Mouse (Mus musculus) 416B (cell line): Measurements from ENCODE around the gene Sned1.
A peak's percentile ranks its signal among the peaks of the same experiment; 100 is the strongest.
"Not testable (repeated sequence)": the region's sequence is repeated elsewhere in the genome, so short reads cannot be mapped to it uniquely, and the experiment has no call there.

Experiments
- DNase-seq: peaks from one replicate; pipeline ENCODE4 v3.0.0; 2011; ENCODE audit warnings: low read depth

Sned1 gene

DNA sequence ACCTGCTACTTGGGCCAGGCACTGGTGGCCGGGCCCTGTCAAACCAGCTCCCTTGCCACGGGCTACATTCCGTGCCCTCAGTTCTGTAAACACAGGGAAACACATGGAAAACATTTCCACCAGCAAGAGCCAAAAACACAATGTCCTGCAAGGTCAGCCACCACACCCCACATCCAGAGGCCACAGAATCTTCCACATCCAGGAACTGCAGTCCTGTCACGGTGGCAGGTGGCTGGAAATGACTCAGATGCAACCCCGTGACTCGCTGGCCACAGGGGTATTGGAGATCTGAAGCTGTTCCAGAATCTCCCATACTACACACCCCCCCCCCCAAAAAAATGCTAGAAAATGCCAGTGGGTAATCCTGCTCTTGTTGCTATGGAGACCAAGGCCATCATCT, 6.4 kb upstream of the Sned1 start:
- peak; percentile 15 for DNase-seq

DNA sequence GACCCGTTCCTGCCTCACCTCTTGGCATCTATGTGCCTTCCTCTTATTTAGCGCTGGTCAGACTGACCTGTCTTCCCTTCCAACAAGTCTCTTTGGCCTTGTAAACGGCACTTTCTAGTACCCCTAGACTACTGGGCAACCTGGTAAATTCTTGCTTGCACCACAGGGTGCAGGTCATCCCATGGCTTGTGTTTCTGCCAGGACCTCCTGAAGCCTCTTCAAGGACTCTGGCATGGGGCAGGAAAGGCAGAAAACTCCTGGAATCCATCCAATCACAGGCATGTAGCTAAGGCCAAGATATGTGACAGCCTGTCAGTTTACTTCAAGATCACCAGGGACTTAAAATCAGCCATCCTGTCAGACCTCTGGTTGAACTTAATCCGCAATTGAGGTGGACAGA, 6.0 kb upstream of the Sned1 start:
- DNase-seq: no peak

DNA sequence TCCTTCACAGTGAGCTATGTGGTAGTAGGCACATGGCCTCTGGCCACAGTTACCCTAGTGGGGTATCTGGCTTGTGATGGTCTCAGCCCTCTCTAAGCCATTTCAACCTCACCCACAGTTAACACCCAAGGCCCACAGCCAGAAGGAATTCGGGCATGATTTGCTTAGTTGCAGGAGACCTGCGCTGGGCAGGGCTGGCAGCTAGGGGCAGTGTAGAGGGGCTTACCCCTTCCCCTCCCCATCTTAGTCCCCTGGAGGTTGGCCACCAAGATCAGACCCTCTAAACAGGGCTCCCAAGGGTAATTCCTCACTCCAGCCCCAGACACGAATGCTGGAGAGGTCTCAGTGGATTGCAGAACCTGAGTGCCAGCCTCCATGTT, 894 bp downstream of the Sned1 start:
- no peak for DNase-seq

DNA sequence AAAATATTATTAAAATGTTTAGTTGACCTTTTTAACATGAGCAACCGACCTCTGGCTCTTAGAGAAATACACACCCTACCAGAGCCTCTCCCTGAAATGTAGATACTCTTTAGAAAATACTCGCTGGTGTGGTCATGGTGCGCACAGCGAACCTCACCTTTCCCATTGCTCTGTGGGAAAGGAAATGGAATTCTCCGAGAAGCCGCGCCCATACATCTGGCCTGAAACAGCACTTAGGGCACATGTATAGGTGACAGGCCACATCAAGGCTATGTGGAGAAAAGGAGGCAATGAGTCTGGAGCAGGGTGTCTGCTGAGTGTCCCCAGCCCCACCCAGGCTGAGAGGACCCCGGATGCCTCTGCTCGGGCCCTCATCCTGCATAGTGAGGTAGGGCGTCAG, 2.0 kb downstream of the Sned1 start:
- no peak for DNase-seq

DNA sequence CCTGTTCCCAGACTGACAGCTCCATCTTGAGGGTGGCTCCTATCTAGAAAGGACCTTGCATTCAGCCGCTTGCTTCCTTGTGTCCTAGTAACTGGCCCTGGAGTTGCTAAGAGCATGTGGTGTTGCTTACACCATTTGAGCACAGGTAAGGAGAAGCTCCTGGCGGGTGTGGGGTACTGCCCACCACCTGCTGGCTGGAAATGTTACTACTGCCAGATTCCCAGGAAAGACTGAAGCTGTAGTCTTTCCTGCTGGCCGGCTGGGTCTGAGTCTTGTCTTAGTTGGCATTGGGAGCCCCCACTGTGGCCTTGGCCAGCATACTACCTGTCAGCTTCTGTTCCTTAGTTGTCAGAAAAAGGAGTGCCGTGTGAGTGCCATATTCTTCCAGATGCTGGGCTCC, 2.6 kb downstream of the Sned1 start:
- no peak for DNase-seq

DNA sequence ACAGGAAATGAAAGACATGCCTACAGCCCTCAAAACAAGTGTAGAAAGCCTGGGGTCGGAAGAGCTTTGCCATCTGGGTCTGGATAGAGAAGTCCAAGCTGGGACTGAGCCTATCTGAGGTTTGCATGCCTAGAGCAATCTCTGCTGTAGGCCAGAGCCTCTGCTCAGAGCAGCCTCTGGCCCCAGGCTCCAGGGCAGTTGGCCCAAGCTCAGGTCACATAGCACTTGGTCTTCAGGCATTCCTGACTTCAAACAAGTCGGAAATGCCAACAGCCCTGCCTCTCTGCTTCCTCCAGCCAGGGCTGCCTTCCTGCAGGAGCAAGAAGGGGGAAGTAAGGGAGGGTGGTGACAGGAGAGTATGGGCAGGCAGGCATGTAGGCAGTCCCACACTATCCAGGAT, 10.3 kb downstream of the Sned1 start:
- DNase-seq: no peak

DNA sequence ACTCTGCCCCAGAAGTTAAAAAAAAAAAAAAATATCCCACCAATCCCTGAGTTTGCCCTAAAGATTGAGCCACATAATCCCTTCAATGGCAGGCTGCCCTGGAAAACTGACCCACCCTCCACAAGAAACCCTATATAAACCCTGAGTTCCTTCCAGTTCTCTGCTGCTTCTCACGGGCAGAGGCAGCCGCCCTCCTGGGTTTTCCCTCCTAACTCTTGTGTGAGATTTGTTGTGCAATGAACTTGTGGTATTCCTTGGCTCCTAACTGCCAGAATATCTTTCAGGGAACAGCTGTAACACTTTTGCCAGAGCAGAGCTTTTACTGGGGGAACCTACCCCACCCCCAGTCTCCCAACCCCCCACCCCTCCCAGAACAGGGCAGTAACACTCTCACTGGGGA, 16.9 kb downstream of the Sned1 start:
- DNase-seq: no peak

DNA sequence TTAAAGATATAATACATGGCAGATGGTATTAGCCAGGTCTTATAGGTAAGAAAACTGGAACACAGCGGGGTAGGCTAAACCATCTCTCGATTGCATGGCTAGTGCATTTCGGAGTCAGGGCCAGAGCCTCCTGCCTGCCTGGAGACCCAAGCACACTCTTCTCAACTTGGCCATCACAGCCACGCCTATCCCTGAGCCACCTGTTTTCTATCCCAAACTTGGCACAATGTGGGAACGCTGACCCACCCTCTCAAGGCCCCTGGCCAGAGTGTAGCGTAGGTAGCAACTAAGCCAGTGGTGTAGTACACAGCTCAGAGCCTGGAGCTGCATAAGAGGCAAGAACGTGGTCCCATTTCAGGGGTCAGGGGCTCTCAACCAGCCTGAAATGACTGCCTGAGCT, 20.1 kb downstream of the Sned1 start:
- DNase-seq: no peak

DNA sequence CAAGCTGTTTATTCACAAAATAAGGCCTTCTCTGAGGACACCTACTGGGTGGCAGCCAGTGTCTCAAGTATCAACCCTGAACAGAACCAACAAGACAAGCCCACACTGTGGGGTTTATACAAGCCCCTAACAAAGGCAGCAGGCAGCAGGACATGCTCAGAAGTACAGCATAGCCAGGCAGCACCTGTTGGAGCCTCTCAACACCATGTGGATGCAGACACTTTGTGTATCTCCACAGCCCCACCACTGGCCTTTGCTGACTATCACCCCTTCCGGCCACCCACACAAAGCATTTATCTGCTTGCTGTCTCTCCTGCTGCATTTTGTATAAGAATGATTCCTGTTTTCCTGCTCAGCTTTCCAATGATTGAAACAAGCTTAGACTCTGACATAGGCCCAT, 21.9 kb downstream of the Sned1 start:
- DNase-seq: no peak

DNA sequence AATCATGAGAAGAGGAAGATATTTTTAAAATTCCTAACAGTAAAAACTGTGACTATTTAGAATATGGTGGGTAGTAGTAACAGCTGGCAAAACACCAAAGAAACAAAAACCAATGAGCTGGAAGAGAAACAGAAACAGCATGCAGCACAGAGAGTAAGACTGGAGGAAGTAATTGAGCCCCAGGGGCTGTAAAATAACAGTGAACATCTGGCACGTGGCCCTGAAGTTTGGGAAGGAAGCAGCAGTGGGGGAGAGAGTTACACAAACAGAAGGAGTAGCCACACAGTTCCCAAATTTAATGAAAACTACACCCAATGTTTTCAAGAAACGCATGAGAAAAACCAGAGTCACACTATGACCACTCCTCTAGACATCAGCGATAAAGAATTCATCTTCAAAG, 31.6 kb downstream of the Sned1 start:
- no peak for DNase-seq

DNA sequence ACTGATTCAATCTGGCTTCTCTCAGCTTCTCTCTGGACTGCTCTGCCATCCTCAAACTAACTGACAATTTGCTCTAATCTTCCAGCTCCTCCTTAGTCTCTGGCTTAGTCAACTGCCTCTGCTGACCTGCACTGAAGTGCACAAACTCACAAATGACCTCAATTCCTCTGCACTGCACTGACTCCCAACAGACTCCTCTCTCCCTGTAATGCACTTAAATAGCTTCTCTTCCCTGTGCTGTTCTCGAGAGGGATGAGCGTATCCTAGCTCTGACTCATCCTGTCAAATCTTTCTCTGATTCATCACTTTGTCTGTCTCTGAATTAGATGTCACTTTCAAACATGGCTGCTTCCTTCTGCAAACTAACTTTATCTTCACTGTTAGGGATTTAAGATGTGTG, 32.6 kb downstream of the Sned1 start:
- DNase-seq: no peak

DNA sequence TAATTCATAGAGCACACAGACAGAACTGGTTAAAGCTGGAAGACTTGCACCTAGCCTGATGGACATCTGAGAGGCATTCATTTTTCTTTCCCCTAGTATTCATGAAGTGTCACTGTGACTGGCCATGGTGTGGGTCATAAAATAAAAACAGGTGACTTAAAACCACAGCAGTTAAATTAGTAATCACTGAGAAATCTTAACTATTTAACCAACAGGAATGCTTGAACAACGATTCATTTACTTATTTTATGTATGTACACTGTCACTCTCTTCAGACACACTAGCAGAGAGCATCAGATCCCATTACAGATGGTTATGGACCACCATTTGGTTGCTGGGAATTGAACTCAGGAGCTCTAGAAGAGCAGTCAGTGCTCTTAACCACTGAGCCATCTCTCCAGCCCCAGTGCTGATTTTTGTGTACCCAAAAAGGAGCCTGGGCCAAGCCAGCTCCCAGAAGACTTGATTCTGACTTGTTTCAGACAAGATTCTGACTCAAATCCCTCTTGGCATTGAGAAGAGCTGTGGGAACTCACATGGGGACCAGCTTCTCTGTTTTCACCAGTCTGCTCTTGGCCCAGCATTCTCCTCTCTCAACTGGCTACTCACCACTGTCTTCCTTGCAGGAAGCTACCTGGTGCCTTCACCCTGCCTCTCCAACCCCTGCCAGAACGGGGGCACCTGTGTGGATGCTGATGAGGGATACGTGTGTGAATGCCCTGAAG, 35.0 kb downstream of the Sned1 start:
- DNase-seq: no peak

DNA sequence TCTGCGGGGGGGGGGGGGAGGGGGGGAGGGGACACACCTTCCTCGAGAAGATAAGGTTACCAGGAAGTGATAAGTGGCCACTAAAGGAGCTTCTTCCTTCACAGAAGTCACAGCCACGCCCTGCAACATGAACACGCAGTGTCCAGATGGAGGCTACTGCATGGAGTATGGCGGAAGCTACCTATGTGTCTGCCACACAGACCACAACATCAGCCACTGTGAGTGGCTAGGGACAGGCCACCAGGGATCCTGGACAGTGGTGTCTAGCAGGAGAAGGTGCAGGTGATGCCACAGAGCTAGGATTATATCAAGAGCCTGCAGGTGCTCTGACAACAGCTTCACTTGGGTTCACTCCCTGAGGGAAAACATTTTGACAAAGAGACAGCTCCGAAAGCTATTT, 36.1 kb downstream of the Sned1 start:
- DNase-seq: no peak

DNA sequence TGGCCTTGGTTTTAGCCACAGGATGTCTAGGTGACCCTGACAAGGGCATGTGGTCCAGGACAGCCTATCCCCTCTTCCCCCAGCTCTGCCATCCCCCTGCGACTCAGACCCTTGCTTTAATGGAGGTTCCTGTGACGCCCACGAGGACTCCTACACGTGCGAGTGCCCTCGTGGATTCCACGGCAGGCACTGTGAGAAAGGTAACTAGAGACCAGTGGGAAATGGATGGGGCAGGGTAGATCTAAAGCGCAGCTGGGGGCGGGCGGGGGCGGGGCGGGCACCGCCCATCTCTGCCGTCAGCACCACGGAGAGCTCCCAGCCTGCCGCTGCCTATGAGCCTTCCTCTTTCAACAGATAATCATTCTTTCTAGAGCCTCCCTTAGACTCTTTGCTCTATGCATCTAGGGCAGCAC, 36.8 kb downstream of the Sned1 start:
- DNase-seq: peak; percentile 35

DNA sequence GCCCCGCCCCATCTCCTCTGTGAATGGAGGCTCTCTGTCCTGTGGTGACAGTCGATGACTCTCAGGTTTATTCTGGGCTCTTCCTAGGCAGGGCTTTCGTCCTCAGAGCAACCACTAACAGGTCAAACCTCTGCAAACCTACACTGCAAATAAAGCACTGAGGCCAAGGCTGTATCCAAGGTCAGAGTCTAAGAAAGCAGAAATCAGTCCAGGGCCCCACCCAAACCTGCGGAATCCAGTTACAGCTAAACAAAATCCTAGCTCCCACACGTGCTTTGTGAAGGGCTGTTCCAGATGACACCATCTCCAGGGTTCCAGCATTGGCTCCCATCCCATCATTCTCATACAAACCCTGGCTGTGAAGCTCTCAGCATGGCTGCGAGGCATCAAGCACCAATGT, 39.9 kb downstream of the Sned1 start:
- DNase-seq: no peak

DNA sequence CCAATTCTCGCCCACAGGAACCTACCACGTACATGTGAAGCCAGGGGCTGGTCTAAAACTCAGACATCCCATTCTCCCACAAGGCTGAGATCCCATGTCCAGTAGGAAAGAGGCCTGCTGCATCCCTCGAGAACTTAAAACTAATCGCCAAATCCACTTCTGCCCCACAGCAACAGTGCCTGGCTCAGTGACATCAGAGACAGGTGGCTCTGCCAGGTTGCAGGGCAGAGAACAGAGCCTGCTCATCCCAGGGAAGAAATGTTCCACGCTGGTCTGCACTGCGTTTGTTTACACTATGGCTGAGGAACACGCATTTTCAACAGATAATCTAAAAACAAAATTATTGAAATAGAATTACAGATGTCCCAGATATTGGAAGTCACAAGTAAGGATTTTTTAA, 41.4 kb downstream of the Sned1 start:
- no peak for DNase-seq

DNA sequence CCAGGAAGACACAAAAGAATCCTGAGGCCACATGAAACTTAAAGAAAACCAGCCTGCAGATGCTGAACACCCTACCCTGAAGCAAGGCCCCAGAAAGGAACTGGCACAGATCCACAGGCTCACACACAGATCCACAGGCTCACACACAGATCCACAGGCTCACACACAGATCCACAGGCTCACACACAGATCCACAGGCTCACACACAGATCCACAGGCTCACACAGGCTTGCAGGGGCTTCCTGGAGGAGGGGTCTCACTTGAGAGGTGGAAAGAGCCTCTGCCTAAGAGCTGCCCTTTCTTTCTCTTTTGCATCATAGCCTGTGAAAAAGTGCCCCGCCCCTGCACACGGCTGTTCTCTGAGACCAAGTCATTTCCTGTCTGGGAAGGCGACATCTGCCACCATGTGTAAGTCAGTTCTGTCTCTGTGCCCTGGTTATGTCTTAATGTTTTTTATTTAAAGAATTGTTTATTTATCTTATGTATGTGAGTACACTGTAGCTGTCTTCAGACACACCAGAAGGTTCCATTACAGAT, 54.1 kb downstream of the Sned1 start:
- DNase-seq: peak; percentile 70

DNA sequence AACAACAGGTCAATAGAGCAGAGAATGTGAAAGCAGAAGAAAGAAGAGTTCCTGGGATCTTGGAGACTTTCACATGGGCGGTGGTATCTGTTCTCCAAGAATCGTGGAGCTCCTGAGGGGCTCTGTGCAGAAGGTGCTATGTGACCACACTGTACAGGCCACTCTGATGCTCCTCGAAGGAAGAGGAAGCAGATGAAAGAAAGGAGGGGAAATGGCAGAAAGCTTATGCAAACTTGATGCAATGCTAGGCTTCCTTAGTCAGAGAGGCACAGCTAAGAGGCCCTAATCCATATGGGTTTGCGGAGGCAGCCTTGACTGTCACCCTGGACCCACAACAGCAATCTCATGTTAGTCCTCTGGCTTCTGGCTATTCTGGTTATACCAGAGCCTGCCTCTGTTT, 55.3 kb downstream of the Sned1 start:
- peak; percentile 48 for DNase-seq

DNA sequence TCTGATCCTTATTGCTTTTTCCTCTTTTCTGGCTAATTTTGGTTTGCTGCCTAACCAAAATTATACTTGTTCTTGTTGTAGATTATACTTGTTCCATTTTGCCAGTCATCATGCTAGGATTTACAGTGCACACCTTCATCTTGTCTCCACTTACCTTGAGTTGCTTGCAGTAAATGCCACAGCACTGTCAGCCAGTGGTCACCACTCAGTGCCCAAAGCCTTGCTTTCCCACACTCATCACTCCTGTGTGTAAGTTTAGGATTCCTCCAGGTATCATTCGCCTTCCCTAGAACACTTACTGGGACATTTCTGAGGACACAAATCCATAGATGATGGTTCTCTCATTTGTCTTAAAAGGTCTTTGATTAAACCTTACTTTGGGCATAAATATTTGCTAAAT, 56.0 kb downstream of the Sned1 start:
- no peak for DNase-seq

DNA sequence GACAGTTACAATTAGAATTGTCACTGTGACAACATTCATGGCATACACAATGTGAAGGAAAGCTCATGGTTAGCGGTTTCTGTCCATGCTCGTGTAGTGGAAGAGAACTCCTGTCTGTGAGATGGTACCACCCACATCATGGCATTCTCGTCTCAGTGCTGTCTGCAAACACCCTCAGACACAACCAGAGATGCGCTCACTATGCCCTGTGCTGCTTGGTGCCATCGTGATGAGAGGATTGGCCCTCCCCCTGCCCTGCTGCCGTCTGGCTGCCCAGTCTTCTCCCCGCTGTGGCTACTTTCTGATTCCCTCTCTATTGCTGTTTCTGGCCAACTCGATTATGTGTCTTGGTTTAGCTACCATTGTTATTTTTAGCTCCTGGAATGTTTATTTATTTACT, 56.4 kb downstream of the Sned1 start:
- no peak for DNase-seq

DNA sequence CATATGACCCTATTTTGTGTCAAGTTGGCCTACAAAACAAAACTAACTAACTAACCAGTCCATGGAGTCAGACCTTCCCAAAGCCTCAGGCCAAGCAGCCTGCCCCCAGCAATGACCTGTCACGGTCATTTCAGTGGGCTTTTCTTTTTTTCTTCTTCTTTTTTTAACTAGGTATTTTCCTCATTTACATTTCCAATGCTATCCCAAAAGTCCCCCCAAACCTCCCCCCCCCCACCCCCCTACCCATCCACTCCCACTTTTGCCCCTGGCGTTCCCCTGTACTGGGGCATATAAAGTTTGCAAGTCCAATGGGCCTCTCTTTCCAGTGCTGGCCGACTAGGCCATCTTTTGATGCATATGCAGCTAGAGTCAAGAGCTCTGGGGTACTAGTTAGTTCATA, 58.9 kb downstream of the Sned1 start:
- not testable (repeated sequence) for DNase-seq

DNA sequence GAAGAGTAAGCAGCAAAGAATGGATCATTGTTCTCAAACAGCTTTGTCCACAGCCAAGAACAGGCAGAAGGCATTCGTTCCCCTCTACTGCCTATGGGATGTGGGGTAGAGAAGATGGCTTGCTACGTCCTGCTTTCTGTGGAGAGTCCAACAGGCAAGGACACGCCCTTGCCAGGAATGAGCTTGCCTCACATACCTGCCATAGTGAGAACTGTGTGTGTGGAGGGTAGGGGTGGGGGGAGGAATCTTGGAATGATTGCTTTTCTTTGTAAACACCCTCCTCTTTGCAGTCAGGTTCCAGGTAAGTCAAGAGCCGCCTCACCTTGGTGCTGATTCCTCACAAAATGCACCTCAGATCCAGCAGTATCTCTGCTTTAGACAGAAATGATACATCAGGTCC, 64.2 kb downstream of the Sned1 start:
- no peak for DNase-seq

DNA sequence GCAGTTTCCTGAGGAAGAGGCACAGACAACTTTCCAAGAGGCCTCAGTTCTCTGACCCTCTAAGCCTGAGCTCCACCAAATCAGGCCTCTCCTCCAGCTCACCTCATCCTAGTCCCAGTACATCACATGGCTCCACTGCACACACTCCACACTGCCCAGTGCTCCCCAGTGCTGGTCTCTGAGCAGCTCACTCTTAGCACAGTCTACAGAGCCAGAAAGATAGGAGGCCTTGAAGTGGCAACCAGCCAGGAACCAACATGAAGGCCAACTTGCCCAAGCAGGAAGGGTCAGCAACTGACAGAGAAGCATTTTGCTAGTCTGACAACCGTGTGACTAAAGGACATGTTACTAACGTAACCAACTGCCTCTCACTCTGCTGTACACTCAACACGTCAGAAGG, 64.9 kb downstream of the Sned1 start:
- DNase-seq: peak; percentile 8

DNA sequence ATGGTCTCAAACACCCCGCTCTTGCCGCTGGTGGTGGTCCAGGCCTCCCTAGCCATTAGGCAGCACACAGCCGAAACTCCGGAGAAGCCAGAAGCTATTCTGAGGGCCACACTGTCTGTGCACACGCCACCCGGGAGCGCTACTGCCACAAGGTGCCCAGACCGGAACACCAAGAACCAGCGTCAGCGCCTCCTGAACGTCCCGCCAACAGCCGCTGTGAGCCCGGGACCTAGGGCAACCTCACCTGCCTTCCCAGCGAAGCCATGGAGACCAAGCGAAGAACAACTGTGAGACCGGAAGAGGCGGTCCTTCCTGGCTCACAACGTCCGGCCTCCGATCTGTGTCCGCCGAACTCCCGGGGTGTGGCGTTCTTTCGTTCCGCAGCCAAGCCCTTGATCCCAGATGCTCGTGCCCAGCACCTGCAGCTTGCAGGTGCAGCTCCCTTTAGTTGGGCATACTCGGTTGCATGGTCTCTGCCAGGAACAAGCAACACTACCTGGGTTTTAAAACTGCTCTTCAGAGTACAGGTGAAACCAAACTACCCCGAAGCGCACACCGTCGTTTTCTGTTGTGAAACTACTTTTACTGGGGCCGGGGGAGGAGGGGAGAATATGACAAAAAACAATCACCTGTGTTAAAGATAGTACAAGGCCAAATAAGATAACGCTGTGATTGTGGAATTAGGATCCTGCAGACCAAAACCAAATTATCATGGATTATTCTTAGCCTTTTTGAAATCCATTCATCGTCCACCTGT, 70.1 kb downstream of the Sned1 start, which contains the start of gene Mterf4:
Mterf4 (minus strand) TSS at position 335 of the 757 bp plus-strand sequence.
- peak; percentile 82 for DNase-seq
